Mouse (Mus musculus) liver, postnatal 0 days (tissue): ENCODE measurements around the gene Man2b1.

ENCODE experiments used
- CTCF ChIP-seq: sonication (generic); IDR thresholded peaks from 2 replicates; pipeline ENCODE4 v1.5.1; 2016; ENCODE audit warnings: antibody characterized with exemption, low read depth
- EP300 ChIP-seq: IDR thresholded peaks from 2 replicates; pipeline ENCODE4 v1.6.1; 2016; ENCODE audit warnings: antibody characterized with exemption, low read depth, mild to moderate bottlenecking

DNA sequence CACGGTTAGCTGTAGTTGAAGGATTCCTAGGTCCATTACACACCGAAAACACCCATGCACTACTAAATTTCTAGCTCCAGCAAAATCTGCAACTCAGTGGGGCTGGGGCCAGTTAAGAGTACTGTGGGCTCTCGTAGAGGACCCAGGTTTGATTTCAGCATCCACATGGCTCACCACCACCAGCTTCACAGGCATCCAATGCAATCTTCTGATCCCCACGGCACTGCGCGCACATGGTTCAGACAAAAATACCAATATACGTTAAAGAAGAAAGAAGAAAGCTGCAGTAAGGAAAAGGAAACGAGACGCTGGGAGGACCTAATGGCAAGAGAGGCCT is 46.7 kb upstream of the Man2b1 start:
- TF ChIP-seq EP300, result no peak
- no peak for TF ChIP-seq CTCF
